Mouse (Mus musculus): ENCODE data around the gene Slc7a15.

DNA sequence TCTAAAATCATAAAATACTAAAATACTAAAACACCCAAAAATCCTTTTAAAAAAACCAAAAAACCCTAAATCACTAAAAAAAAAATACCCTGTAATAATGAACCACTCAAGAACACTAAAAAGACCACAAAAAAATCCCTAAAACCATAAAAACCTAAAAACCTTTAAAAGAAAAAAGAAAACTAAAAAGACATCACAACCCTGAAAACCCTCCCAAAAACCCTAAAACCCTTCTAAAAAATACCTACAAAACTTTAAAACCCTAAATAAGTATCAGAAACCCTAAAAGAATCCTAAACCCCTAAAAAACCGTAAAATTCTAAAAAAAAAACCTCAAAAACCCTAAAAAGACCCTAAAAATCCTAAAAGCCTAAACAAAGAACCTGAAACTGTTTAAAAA, 32.8 kb upstream of the Slc7a15 start:
- TF ChIP-seq CTCF (conservative IDR thresholded peaks at IDR 0.05; ENCODE audit: low read length) (no peak), NANOG (IDR thresholded peaks at IDR 0.05; ENCODE audit: borderline replicate concordance, low read length) (no peak), POU5F1 (IDR thresholded peaks at IDR 0.05; ENCODE audit: borderline replicate concordance, low read length) (no peak)

Measured in E14TG2a.4 (cell line).